Mouse (Mus musculus): Measurements from ENCODE around the gene Stat5a. TPM values are rescaled to one million over a fixed set of nuclear protein-coding genes. Genes with fewer than 3 reads are reported as not detected.

Gene Stat5a
- polyA plus RNA-seq, 1 experiment from 2014 or later, result 15.1 TPM

- ATAC-seq (replicated peaks; ENCODE audit: extremely low read depth, insufficient read depth, low FRiP score), result no peak
- Histone ChIP-seq H3K4me2 (ENCODE audit: low read depth, low read length) (no peak overlapping the region), H3K4me3 (ENCODE audit: low read length) (no peak overlapping the region), H3K36me3 (ENCODE audit: control insufficient read depth, insufficient read depth) (no peaks in the 10 kb centered on the region), H3K9me3 (replicated peaks; ENCODE audit: control insufficient read depth, low read length) (no peaks in the 10 kb centered on the region), H3K27ac (ENCODE audit: low read length) (no peak overlapping the region), H3K9ac (ENCODE audit: low read length) (no peak overlapping the region), H3K27me3 (ENCODE audit: control insufficient read depth, insufficient read depth, low read length) (no peaks in the 10 kb centered on the region), H3K4me1 (ENCODE audit: control insufficient read depth, insufficient read depth, low read length) (peaks cover 9% of the 10 kb centered on the region)
- WGBS, result 71% methylated on average over 7 of the region's 7 CpGs
Measured at GRCm38 (mm10) chr11:100930611-100931010, 71.5 kb downstream of the Stat5a start.

DNA sequence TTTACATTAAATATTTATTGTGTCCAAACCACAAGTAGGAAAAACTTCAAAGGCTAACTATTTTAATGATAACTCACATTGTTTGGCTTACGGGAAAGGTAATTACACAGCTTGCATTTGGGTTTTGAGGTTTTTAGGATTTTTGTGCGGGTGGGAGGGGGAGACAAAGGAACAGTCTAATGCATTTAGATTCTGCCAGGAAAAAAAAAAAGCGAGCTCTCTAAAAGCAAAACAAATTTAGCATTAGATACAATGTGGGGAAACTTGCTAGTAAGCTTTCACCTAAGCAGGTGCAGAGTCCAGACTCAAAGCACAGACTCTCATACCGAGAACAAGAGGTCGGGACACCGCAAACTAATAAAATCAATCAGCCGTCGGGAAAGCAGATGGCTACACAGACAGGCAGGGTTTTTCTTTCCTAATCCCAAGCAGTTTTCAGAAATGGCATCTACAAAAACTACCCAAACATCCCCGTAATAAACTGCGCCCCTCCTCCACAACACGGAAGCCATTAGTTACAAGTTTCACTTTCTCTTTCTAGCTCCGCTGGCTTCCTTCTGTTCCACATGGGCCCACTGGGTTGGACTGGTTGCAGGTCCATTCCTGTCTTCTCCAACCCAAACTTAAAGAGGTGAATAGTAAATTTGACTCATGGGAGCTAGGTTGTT is 72.2 kb downstream of the Stat5a start:
- H3K4me3 ChIP-seq (ENCODE audit: low read length), result peak overlapping the region; percentile 36
- no peaks in the 10 kb centered on the region for H3K9me3 ChIP-seq (replicated peaks; ENCODE audit: control insufficient read depth, low read length)
- ATAC-seq (replicated peaks; ENCODE audit: extremely low read depth, insufficient read depth, low FRiP score), result no peak; the same call in 1 of the 2 replicates
- peak overlapping the region; percentile 50 for H3K4me2 ChIP-seq (ENCODE audit: low read depth, low read length)
- 67% methylated on average over 12 of the region's 12 CpGs for WGBS
- H3K4me1 ChIP-seq (ENCODE audit: control insufficient read depth, insufficient read depth, low read length), result peaks cover 14% of the 10 kb centered on the region
- H3K36me3 ChIP-seq (ENCODE audit: control insufficient read depth, insufficient read depth), result no peaks in the 10 kb centered on the region
- no peaks in the 10 kb centered on the region for H3K27me3 ChIP-seq (ENCODE audit: control insufficient read depth, insufficient read depth, low read length)
- peak overlapping the region; percentile 50 for H3K27ac ChIP-seq (ENCODE audit: low read length)
- peak overlapping the region; percentile 11; the same call in 1 of the 2 replicates for H3K9ac ChIP-seq (ENCODE audit: low read length)

Other genes starting within 250 kb of the Stat5a start
- gene Nkiras2, start 240.1 kb upstream of the Stat5a start, polyA plus RNA-seq (2015; fragmentation: Nextera tagmentation; extraction: Ambion mirVana), result 78.8 and 81.5 TPM in 2 replicates
- 219 and 228 TPM in 2 replicates for gene Dnajc7, start 239.2 kb upstream of the Stat5a start, polyA plus RNA-seq (2015; fragmentation: Nextera tagmentation; extraction: Ambion mirVana)
- 0.26 and 0.60 TPM in 2 replicates for gene Zfp385c, start 166.9 kb upstream of the Stat5a start, polyA plus RNA-seq (2015; fragmentation: Nextera tagmentation; extraction: Ambion mirVana)
- 1.5 and 2.6 TPM in 2 replicates for gene Dhx58, start 155.1 kb upstream of the Stat5a start, polyA plus RNA-seq (2015; fragmentation: Nextera tagmentation; extraction: Ambion mirVana)
- gene Kat2a, start 146.9 kb upstream of the Stat5a start, polyA plus RNA-seq (2015; fragmentation: Nextera tagmentation; extraction: Ambion mirVana), result 30.5 and 31.7 TPM in 2 replicates
- 0.24 TPM in 1 of 2 replicates, not detected in the other for gene Hspb9, start 145.5 kb upstream of the Stat5a start, polyA plus RNA-seq (2015; fragmentation: Nextera tagmentation; extraction: Ambion mirVana)
- gene Rab5c, start 121.1 kb upstream of the Stat5a start, polyA plus RNA-seq (2015; fragmentation: Nextera tagmentation; extraction: Ambion mirVana), result 17.9 and 19.9 TPM in 2 replicates
- not detected in 2 replicates for gene Kcnh4, start 99.4 kb upstream of the Stat5a start, polyA plus RNA-seq (2015; fragmentation: Nextera tagmentation; extraction: Ambion mirVana)
- not detected in 2 replicates for gene Hcrt, start 96.4 kb upstream of the Stat5a start, polyA plus RNA-seq (2015; fragmentation: Nextera tagmentation; extraction: Ambion mirVana)
- 7.1 and 7.7 TPM in 2 replicates for gene Ghdc, start 88.4 kb upstream of the Stat5a start, polyA plus RNA-seq (2015; fragmentation: Nextera tagmentation; extraction: Ambion mirVana)
- 31.3 and 36.5 TPM in 2 replicates for gene Stat5b, start 8.6 kb upstream of the Stat5a start, polyA plus RNA-seq (2015; fragmentation: Nextera tagmentation; extraction: Ambion mirVana)
- 60.4 and 64.9 TPM in 2 replicates for gene Stat3, start 80.2 kb downstream of the Stat5a start, polyA plus RNA-seq (2015; fragmentation: Nextera tagmentation; extraction: Ambion mirVana)
- 428 and 460 TPM in 2 replicates for gene Cavin1, start 111.5 kb downstream of the Stat5a start, polyA plus RNA-seq (2015; fragmentation: Nextera tagmentation; extraction: Ambion mirVana)
- gene Atp6v0a1, start 150.1 kb downstream of the Stat5a start, polyA plus RNA-seq (2015; fragmentation: Nextera tagmentation; extraction: Ambion mirVana), result 50.7 and 53.6 TPM in 2 replicates
- gene Naglu, start 210.7 kb downstream of the Stat5a start, polyA plus RNA-seq (2015; fragmentation: Nextera tagmentation; extraction: Ambion mirVana), result 11.5 and 13.1 TPM in 2 replicates
- gene Hsd17b1, start 219.1 kb downstream of the Stat5a start, polyA plus RNA-seq (2015; fragmentation: Nextera tagmentation; extraction: Ambion mirVana), result 0.21 and 0.28 TPM in 2 replicates
- 29.9 and 30.0 TPM in 2 replicates for gene Coasy, start 223.2 kb downstream of the Stat5a start, polyA plus RNA-seq (2015; fragmentation: Nextera tagmentation; extraction: Ambion mirVana)
- gene Mlx, start 227.9 kb downstream of the Stat5a start, polyA plus RNA-seq (2015; fragmentation: Nextera tagmentation; extraction: Ambion mirVana), result 38.6 and 41.7 TPM in 2 replicates
- gene Psmc3ip, start 236.1 kb downstream of the Stat5a start, polyA plus RNA-seq (2015; fragmentation: Nextera tagmentation; extraction: Ambion mirVana), result 22.6 and 25.7 TPM in 2 replicates

Data from heart, embryonic 16.5 days (tissue).